Mouse (Mus musculus) cerebellum, adult 11-12 months (tissue): ENCODE data around the gene Arl5a.

Source experiments
- DNase-seq: peaks from one replicate; pipeline ENCODE4 v3.0.0; 2022

Arl5a gene

DNA sequence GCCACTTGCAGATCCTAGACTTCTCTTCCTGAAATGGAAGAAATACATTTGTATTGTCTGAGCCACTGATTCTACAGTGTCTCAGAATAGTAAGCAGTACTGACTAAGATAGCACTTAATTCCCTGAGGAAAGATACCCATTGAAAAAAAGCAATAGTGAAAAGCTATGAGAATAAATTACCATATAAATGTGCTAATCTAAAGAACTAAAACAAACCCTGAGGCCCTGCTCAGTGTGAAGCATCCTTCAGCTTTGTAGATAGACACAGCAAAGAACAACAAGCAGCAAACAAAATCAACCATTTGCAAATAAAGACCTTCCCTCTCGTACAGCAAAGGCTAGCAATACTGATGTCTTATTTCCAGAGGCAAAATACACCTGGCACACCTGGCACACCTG, 65.0 kb downstream of the Arl5a start:
- DNase-seq: no peak

DNA sequence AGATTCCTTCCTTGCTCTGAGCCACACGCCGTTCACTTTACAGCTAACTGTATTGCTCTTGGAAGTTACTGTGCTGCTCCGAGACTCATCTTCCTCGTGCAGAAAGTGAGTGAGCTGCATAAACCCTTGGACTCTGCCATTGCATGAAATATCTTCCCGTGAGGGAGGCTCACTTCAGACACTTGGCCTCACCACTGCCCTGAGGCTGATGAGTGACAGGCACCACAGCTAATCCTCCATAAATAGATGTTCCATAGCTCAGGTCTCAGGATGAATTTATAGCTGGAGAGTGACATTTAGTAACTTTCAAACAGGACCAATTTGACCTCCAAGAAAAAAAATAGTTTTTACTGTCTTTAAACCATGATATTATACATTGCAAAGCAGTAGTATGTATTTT, 66.5 kb downstream of the Arl5a start:
- no peak for DNase-seq

DNA sequence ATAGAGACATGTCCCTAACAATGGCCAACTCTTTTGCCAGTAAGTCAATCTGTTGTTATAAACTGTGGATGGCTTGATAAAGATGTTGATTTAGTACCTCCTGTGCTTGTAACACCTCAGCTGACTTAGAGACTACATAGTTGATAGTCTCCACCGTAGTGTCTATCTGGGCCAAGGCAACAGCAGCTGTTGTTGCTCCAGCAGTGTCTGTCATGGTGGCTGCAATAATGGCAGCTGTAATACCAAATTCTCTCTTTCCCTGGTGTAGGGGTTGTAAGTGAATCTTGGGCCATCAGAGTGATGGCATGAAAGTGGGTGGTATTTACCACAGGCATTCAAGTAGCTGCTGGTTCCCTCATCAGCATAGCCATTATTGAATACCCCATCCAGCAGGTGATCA, 73.7 kb downstream of the Arl5a start:
- no peak for DNase-seq
